Mouse (Mus musculus) E14TG2a.4 (cell line): ENCODE data around the gene Pgpep1l.

Experiments used
- H3K27me3 ChIP-seq: 2 replicates; pipeline ENCODE4 v1.6.1; 2014; ENCODE audit warnings: low read length, control low read depth; ENCODE audit not compliant: insufficient read depth
- H3K36me3 ChIP-seq: 2 replicates; pipeline ENCODE4 v1.6.1; 2014; ENCODE audit warnings: low read length, control low read depth; ENCODE audit not compliant: insufficient read depth
- H3K4me1 ChIP-seq: replicated peaks from 2 replicates; pipeline ENCODE4 v1.6.1; 2014; ENCODE audit warnings: low read depth, low read length, control low read depth
- H3K4me3 ChIP-seq: replicated peaks from 2 replicates; pipeline ENCODE4 v1.5.1; 2014; ENCODE audit warnings: mild to moderate bottlenecking, low read length
- H3K9me3 ChIP-seq: 2 replicates; pipeline ENCODE4 v1.6.1; 2014; ENCODE audit warnings: low read length, control low read depth
- CTCF ChIP-seq: conservative IDR thresholded peaks from 2 replicates; pipeline ENCODE4 v1.5.1; 2014; ENCODE audit warnings: low read length
- NANOG ChIP-seq: IDR thresholded peaks from 2 replicates; pipeline ENCODE4 v1.6.1; 2014; ENCODE audit warnings: borderline replicate concordance, low read length, mixed read lengths
- POU5F1 ChIP-seq: IDR thresholded peaks from 2 replicates; pipeline ENCODE4 v1.6.1; 2014; ENCODE audit warnings: low read length, borderline replicate concordance

Gene Pgpep1l

DNA sequence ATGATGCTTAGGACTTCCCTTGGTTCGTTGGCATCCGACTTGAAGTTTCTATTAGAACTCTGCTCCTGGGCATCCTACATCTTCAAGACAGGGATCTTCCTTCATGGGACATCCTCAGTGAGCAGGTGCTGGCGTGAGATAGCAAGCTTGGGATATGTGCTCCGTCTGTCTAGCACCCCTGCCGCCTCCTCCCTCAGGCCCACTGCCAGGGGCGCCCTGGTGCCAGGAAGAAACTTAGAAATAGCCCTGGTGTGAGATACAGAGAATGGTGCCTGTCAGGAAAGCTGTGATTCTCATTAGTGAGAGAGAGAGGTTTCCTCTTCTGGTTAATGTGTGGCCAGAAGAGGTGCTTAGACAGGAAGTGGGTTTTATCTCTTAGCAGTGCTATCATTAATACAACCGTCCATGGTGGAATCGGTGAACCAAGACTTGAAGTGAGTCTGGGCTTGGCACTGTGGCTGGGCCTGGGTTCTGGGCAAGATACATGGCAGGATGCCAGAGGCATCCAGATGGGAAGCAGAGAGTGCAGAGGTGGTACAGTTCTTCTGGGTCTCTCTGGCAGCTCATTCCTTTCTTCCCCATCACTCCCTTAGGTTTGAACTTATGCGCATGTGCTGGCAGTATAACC, 38.5 kb downstream of the Pgpep1l start:
- peaks cover 43% of the 10 kb centered on the region for H3K4me1 ChIP-seq
- TF ChIP-seq NANOG (no peak), CTCF (no peak), POU5F1 (no peak)
- no peaks in the 10 kb centered on the region for H3K9me3 ChIP-seq
- H3K36me3 ChIP-seq: peaks cover 3% of the 10 kb centered on the region; the same call in 1 of the 2 replicates
- peaks cover 11% of the 10 kb centered on the region for H3K27me3 ChIP-seq
- no peak overlapping the region for H3K4me3 ChIP-seq

DNA sequence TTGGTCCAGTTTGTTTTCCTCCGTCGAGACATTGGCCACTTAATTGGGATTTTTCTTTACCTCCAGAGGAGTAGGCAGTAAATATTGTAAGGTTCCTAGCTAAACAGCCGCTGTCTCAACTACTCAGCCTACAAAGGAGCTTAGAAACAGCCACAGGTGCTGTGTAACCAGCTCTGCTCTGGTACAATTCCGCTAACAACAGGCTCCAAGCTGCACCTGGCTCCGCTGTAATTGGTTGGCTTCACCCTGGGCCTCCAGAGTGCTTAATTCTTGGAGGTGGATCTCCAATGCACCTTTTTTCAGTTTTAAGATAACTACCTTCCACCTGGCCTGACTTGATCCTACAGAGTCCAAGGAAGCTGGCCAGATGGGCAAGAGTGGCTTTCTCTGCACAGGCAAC, 40.0 kb downstream of the Pgpep1l start:
- no peak overlapping the region for H3K4me3 ChIP-seq
- TF ChIP-seq NANOG (no peak), CTCF (no peak), POU5F1 (no peak)
- no peaks in the 10 kb centered on the region for H3K9me3 ChIP-seq

GRCm38 (mm10) chr7:68223356-68223808, 40.7 kb downstream of the Pgpep1l start:
- Histone ChIP-seq H3K27me3 (peaks cover 11% of the 10 kb centered on the region), H3K4me1 (peaks cover 26% of the 10 kb centered on the region), H3K9me3 (no peaks in the 10 kb centered on the region), H3K36me3 (peaks cover 3% of the 10 kb centered on the region; the same call in 1 of the 2 replicates), H3K4me3 (no peak overlapping the region)
- TF ChIP-seq CTCF: no peak
- no peak for TF ChIP-seq NANOG
- TF ChIP-seq POU5F1: no peak

More for the DNA sequence above, 40.0 kb downstream of the Pgpep1l start:
- peaks cover 3% of the 10 kb centered on the region; the same call in 1 of the 2 replicates for H3K36me3 ChIP-seq
- H3K4me1 ChIP-seq: peaks cover 30% of the 10 kb centered on the region
- H3K27me3 ChIP-seq: peaks cover 11% of the 10 kb centered on the region

- H3K9me3 ChIP-seq: no peaks in the 10 kb centered on the region
- TF ChIP-seq NANOG (no peak), POU5F1 (no peak), CTCF (no peak)
- peaks cover 18% of the 10 kb centered on the region for H3K4me1 ChIP-seq
- peaks cover 3% of the 10 kb centered on the region; the same call in 1 of the 2 replicates for H3K36me3 ChIP-seq
- H3K27me3 ChIP-seq: peaks cover 11% of the 10 kb centered on the region
- no peak overlapping the region for H3K4me3 ChIP-seq
Observed at GRCm38 (mm10) chr7:68221677-68222230, 42.3 kb downstream of the Pgpep1l start.

DNA sequence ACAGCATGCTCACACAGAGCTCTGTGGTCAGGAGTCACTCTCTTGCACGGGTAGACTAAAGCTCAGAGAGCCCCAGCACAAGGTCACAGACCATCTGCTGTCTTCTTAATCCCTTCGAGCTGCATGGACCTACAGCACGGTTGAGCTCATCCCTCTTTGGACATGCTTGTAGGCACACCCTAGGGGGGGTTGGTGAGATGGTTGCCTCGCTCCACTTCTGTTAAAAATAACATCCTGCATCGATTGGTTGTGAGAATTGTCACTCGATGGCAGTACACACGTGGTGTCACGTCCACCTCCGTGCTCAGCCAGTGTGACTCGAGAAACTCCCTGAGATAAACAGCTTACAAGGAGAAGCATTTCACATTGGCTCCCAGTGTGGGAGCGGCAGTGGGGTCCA, 45.2 kb downstream of the Pgpep1l start:
- Histone ChIP-seq H3K4me3 (no peak overlapping the region), H3K36me3 (peaks cover 14% of the 10 kb centered on the region; the same call in 1 of the 2 replicates), H3K4me1 (peaks cover 29% of the 10 kb centered on the region), H3K9me3 (no peaks in the 10 kb centered on the region), H3K27me3 (peaks cover 3% of the 10 kb centered on the region; the same call in 1 of the 2 replicates)
- TF ChIP-seq NANOG (no peak), POU5F1 (no peak), CTCF (no peak)

GRCm38 (mm10) chr7:68215522-68216070, 48.4 kb downstream of the Pgpep1l start:
- H3K4me1 ChIP-seq: peaks cover 29% of the 10 kb centered on the region
- H3K4me3 ChIP-seq: no peak overlapping the region
- peaks cover 30% of the 10 kb centered on the region for H3K36me3 ChIP-seq
- peaks cover 3% of the 10 kb centered on the region; the same call in 1 of the 2 replicates for H3K27me3 ChIP-seq
- no peaks in the 10 kb centered on the region for H3K9me3 ChIP-seq
- no peak for TF ChIP-seq CTCF
- no peak for TF ChIP-seq NANOG
- no peak for TF ChIP-seq POU5F1

GRCm38 (mm10) chr7:68213842-68214241, 50.2 kb downstream of the Pgpep1l start:
- Histone ChIP-seq H3K36me3 (peaks cover 30% of the 10 kb centered on the region), H3K27me3 (peaks cover 3% of the 10 kb centered on the region; the same call in 1 of the 2 replicates), H3K9me3 (no peaks in the 10 kb centered on the region), H3K4me1 (peaks cover 29% of the 10 kb centered on the region), H3K4me3 (no peak overlapping the region)
- TF ChIP-seq NANOG: no peak
- TF ChIP-seq POU5F1: no peak
- TF ChIP-seq CTCF: no peak

DNA sequence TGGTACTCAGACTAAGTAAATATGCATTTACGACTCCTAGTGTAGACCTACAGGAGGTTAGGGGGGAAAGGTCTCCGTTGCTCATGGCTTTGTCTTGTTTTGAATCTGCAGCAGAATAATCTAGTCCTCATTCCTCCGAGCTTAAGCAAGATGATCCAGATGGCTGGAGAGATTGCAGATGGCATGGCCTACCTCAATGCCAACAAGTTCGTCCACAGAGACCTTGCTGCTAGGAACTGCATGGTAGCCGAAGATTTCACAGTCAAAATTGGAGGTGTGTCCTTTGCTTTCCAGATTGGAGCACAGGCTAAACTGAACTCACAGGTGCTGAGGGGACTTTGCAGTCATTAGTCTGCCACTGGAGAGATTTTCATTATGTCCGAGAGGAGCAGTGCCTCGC, 52.1 kb downstream of the Pgpep1l start:
- Histone ChIP-seq H3K9me3 (peaks cover 3% of the 10 kb centered on the region; the same call in 1 of the 2 replicates), H3K27me3 (peaks cover 3% of the 10 kb centered on the region; the same call in 1 of the 2 replicates), H3K4me1 (peaks cover 25% of the 10 kb centered on the region), H3K4me3 (no peak overlapping the region), H3K36me3 (peaks cover 42% of the 10 kb centered on the region)
- TF ChIP-seq CTCF (no peak), NANOG (no peak), POU5F1 (no peak)
